Mouse (Mus musculus) WW6 (cell line): ENCODE measurements around the gene Rpl32.

Experiments used
- DNase-seq: peaks from one replicate; pipeline ENCODE4 v3.0.0-alpha.2; 2013; ENCODE audit warnings: low read depth, low spot score

Gene Rpl32

DNA sequence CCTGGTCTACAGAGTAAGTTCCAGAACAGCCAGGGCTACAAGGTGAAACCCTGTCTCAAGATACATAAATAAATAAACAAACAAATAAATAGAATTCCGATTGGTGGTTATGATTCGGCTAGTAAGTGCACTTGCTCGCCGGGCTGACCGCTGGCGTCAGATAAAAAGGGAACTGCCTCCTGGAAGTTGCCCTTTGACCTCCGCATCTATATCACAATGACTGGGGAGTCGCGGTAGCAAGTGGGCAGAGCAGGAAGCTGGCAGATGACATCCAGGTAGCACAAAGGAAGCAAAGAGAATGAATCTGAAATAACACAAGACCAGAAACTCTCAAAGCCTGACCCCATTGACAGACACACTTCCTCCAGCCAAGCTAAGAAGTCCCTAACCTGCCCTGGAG, 41.2 kb downstream of the Rpl32 start:
- DNase-seq, result no peak

- peak; percentile 83 for DNase-seq
These were observed 44.4 kb downstream of the Rpl32 start for GRCm38 (mm10) chr6:115764179-115764578.

DNA sequence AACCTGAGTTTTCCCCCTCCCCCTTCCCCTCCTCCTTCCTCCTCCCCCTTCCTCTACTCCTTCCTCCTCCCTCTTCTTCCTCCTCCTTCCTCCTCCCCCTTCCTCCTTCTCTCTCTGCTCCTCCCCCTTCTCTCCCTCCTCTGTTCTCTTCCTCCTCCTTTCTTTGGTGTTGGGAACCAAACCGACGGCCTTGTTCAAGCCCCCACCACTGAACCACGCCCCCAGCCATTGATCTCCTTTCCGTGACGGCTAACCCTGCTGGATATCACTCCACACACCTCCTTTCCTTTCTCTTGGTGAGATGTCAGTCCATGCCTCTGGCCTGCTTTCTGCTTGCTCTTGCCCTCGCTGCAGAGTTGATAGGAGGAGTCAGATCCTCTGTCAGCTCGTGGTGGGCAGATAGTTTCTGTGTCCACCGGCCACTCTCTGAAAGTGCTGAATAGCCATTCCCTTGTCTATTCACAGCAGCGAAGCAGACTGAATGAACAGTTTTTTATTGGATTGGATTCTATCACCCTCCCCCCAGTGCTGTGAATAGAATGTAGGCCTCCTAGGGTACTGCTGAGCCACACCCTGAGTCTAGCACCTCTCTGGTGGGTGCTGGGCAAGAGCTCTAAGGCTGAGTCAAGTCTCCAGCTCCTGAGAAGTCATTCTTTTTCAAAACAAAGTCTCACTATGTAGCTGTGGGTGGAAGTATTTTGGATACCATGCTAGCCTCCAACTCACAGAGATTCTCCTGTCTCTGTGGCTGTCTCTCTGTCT, 46.4 kb downstream of the Rpl32 start, which contains the start of gene Tmem40:
Gene Tmem40, minus strand, starts transcription at position 416 of the 762 bp plus-strand sequence.
- DNase-seq, result peak; percentile 67

DNA sequence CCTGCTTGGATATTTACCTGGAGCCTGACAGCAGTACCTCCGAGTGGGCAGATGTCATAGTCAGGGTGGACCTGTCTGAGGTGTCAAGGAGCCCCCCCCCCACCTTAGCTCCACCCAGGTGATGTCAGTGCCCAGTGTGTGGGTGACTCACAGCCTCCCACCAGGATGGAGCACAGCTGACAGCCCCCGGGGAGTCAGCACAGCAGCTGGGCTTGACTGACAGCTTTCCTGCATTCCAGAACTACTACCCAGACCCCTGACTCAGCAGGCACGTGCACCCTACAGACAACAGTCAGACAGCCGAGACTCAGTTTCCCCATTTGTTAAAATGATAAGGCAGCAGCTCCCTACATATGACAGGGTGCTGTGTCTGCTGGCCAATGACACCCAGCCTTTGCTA, 47.6 kb downstream of the Rpl32 start:
- DNase-seq, result no peak

DNA sequence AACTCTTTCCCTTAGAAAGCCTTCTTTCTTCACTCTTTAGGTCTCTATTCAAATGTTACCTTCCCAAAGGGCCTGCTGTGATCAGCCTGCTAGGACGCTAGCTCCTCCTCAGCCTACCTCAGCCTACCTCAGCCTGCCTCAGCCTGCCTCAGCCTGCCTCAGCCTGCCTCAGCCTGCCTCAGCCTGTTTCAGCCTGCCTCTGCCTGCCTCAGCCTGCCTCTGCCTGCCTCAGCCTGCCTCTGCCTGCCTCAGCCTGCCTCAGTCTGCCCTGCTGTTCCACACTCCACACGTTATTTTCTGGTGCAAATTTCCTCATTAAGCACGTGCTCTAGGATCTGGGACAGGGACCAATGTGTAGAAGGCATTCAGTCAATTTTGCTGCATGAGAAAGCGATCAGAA, 48.4 kb downstream of the Rpl32 start:
- DNase-seq, result no peak

DNA sequence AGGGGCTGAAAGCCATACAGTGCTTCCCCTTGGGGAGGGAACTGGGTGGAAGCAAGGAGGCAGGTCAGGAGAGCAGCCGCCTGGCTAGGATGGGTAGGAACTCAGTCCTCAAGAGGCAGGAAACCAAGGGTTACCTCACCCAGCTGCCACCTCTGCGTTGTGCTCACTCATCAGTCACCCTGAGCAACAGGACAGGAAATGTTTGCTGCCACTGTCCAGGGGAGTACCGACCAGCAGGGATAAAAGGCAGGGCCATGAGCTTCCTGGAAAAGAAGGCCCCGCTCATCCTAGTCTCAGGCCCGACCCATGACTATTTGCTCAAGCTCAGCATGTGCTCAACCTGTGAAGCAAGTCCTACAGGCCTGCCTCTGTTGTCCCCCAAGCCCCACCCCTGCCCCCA, 49.1 kb downstream of the Rpl32 start:
- no peak for DNase-seq

GRCm38 (mm10) chr6:115758981-115759435, 49.5 kb downstream of the Rpl32 start:
- no peak for DNase-seq

DNA sequence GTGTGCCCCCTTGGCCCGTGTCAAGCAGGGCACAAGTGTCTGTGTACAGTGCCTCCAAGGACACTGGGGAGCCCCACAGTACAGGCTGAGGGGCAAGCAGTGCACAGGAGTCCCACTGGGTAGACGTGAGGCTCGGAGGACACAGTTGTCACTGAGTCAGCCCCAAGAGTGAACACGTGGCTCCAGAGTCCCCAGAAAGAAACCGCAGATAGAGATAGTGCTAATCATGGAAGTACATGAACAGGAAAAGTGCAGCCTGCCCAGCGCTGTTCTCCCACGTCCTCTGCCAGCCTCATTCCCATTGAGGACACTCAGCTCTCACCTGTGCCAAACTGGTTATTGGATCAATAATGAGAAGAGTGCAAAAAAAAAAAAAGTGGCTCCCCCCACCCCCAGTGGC, 53.0 kb downstream of the Rpl32 start:
- DNase-seq, result no peak
